10 mouse cellular contexts compared by ENCODE assay signal in genomic region chrX:17590745-17591144, GRCm38 (mm10). TPM values are rescaled to one million over a fixed set of nuclear protein-coding genes. Genes with fewer than 3 reads are reported as not detected.
A peak's percentile ranks its signal among the peaks of the same experiment; 100 is the strongest.
DNase-seq lines count a peak whose midpoint lies in the region; ATAC-seq lines count a peak whose summit lies in the region.
"Had no signal": no experiment of that assay in that cellular context is flagged by ENCODE, and none has a peak within 500 bp of the region (broad histone marks: within the 10 kb centered on the region; RNA-seq: fewer than 3 reads in every experiment).

No protein-coding gene starts in this region.

- no peaks in the 10 kb centered on the region for H3K4me1 ChIP-seq in heart, embryonic 11.5 days (ENCODE audit: control insufficient read depth, insufficient read depth, low read length)
- H3K4me1 ChIP-seq: liver, embryonic 13.5 days; stomach, embryonic 15.5 days had no signal

- H3K9ac ChIP-seq in heart, embryonic 11.5 days (ENCODE audit: low read depth, low read length), result no peak overlapping the region
- H3K9ac ChIP-seq: liver, embryonic 13.5 days; stomach, embryonic 15.5 days had no signal

- no peak for ATAC-seq in heart, embryonic 11.5 days (replicated peaks; ENCODE audit: insufficient number of reproducible peaks, low FRiP score, low TSS enrichment)

- H3K9me3 ChIP-seq in heart, embryonic 11.5 days (replicated peaks; ENCODE audit: control insufficient read depth, low read length), result no peaks in the 10 kb centered on the region
- H3K9me3 ChIP-seq: liver, embryonic 13.5 days; stomach, embryonic 15.5 days had no signal

- H3K36me3 ChIP-seq in heart, embryonic 11.5 days (ENCODE audit: control insufficient read depth, insufficient read depth, low read length), result no peaks in the 10 kb centered on the region
- H3K36me3 ChIP-seq: liver, embryonic 13.5 days; stomach, embryonic 15.5 days had no signal

- DNase-seq in heart, adult 18-20 months, result peak; percentile 63 to 86
- peak; percentile 3 for DNase-seq in urinary bladder, postnatal 25 days (ENCODE audit: low spot score)
- no peak for DNase-seq in urinary bladder, postnatal 4 days (ENCODE audit: low spot score in 2 of 2)
- peak; percentile 2 to 15 for DNase-seq in gastrocnemius, adult 8-10 months (ENCODE audit: low spot score in 2 of 2)
- DNase-seq in kidney, postnatal 36 days, result peak; percentile 60 to 77
- peak; percentile 12 for DNase-seq in right cerebral cortex, postnatal 25 days
- DNase-seq in spleen, postnatal 10 days (ENCODE audit: low spot score in 2 of 2), result no peak
- DNase-seq: liver, embryonic 13.5 days had no signal

- no peak overlapping the region for H3K4me2 ChIP-seq in heart, embryonic 11.5 days
- H3K4me2 ChIP-seq: liver, embryonic 13.5 days; stomach, embryonic 15.5 days had no signal

- no peak overlapping the region for H3K27ac ChIP-seq in heart, embryonic 11.5 days (ENCODE audit: low read depth, low read length)
- H3K27ac ChIP-seq: liver, embryonic 13.5 days; stomach, embryonic 15.5 days had no signal

- 18% methylated on average over 1 of the region's 1 CpGs for WGBS in heart, embryonic 11.5 days (ENCODE audit: insufficient replicate concordance)

- H3K27me3 ChIP-seq in heart, embryonic 11.5 days (ENCODE audit: control insufficient read depth, insufficient read depth, low read length), result no peaks in the 10 kb centered on the region
- H3K27me3 ChIP-seq: liver, embryonic 13.5 days; stomach, embryonic 15.5 days had no signal

- no peak overlapping the region for H3K4me3 ChIP-seq in heart, embryonic 11.5 days (ENCODE audit: low read depth, low read length)
- H3K4me3 ChIP-seq: liver, embryonic 13.5 days; stomach, embryonic 15.5 days had no signal

RNA-seq across cellular contexts. Expression of gene Fundc1, which starts 18.6 kb away (rescaled TPM):
- 10 to 100 TPM; 31.1 to 34.7 TPM for total RNA-seq in heart, adult 18-20 months (2021)
- polyA plus RNA-seq in heart, embryonic 11.5 days (2014; fragmentation: Nextera tagmentation; extraction: Ambion mirVana), result 38.1 and 42.1 TPM in 2 replicates
- total RNA-seq in gastrocnemius, adult 8-10 months (2022), result 10 to 100 TPM; 28.6 to 32.5 (median 30.3) TPM

Comparison
In these comparisons a context has a peak if more than half of its experiments do, and no peak if none do; other contexts are left out.
1. DNase-seq: peak in heart, adult 18-20 months (2 of 2), urinary bladder, postnatal 25 days (single experiment), gastrocnemius, adult 8-10 months (2 of 2), kidney, postnatal 36 days (2 of 2) and right cerebral cortex, postnatal 25 days (single experiment); none in urinary bladder, postnatal 4 days (0 of 2) and spleen, postnatal 10 days (0 of 2).